Comparison of ENCODE assay signal across 18 mouse cellular contexts in genomic region chr7:111483896-111484295, GRCm38 (mm10).
"Had no signal": no experiment of that assay in that cellular context is flagged by ENCODE, and none has a peak within 500 bp of the region (broad histone marks: within the 10 kb centered on the region; RNA-seq: fewer than 3 reads in every experiment).

No protein-coding gene starts in this region.

- H3K4me3 ChIP-seq: limb, embryonic 10.5 days; limb, embryonic 13.5 days; liver, embryonic 12.5 days; liver, embryonic 15.5 days; midbrain, embryonic 12.5 days; midbrain, embryonic 15.5 days; myocyte; neural tube, embryonic 13.5 days had no signal

- H3K4me2 ChIP-seq: limb, embryonic 13.5 days; liver, embryonic 12.5 days; liver, embryonic 15.5 days; midbrain, embryonic 12.5 days; midbrain, embryonic 15.5 days; neural tube, embryonic 13.5 days had no signal

- H3K9me3 ChIP-seq: limb, embryonic 10.5 days; limb, embryonic 13.5 days; liver, embryonic 12.5 days; liver, embryonic 15.5 days; midbrain, embryonic 12.5 days; midbrain, embryonic 15.5 days; neural tube, embryonic 13.5 days had no signal

- H3K4me1 ChIP-seq: limb, embryonic 10.5 days; liver, embryonic 12.5 days; liver, embryonic 15.5 days; midbrain, embryonic 15.5 days had no signal

- H3K36me3 ChIP-seq: limb, embryonic 10.5 days; limb, embryonic 13.5 days; liver, embryonic 12.5 days; liver, embryonic 15.5 days; midbrain, embryonic 12.5 days; midbrain, embryonic 15.5 days; neural tube, embryonic 13.5 days had no signal

- DNase-seq: kidney, adult 18-20 months; kidney, adult 9 months; kidney, postnatal 36 days; liver; thymus, adult 18-20 months; thymus, postnatal 36 days had no signal

- H3K27ac ChIP-seq: hindbrain, postnatal 0 days; limb, embryonic 10.5 days; limb, embryonic 13.5 days; liver, embryonic 12.5 days; liver, embryonic 15.5 days; macrophage; midbrain, embryonic 12.5 days; midbrain, embryonic 15.5 days; neural tube, embryonic 13.5 days had no signal

- ATAC-seq: hindbrain, postnatal 0 days; inflammation-experienced regulatory T-cells, adult 6 months; intestine, embryonic 16.5 days; liver, embryonic 12.5 days; midbrain, embryonic 15.5 days had no signal

- H3K27me3 ChIP-seq: limb, embryonic 13.5 days; liver, embryonic 12.5 days; liver, embryonic 15.5 days; midbrain, embryonic 12.5 days; midbrain, embryonic 15.5 days; neural tube, embryonic 13.5 days had no signal

- H3K9ac ChIP-seq: limb, embryonic 13.5 days; liver, embryonic 12.5 days; liver, embryonic 15.5 days; midbrain, embryonic 12.5 days; midbrain, embryonic 15.5 days; neural tube, embryonic 13.5 days had no signal
